Mouse (Mus musculus) erythroblast, embryonic 14.5 days (primary cell): ENCODE data around the gene Lcn5.

Source experiments
- GATA1 ChIP-seq: IDR thresholded peaks from 2 replicates; pipeline ENCODE4 v1.6.1; 2012; ENCODE audit warnings: low read length, inconsistent platforms, mixed read lengths
- TAL1 ChIP-seq: IDR thresholded peaks from 3 replicates; pipeline ENCODE4 v1.6.1; 2012; ENCODE audit warnings: low read length, inconsistent platforms, mixed read lengths

DNA sequence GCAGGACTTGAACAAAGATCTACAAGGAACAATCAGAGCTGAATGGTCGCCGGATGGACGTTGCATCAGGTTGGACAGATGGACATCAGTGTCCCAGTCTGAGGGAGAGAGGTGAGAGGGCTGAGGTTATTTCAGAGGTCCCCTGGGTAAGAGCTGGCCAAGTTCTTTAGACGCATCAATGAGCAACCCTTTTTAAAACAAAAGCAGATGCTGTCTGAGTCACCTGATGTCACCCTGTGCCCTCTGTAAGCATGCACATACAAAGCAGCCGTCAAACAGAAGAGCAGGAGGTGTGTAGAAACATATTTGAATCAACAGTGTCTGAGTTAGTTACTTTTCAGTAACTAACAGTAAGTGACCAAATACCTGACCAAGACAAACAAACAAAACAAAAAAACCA, 6.4 kb downstream of the Lcn5 start:
- TF ChIP-seq GATA1 (no peak), TAL1 (no peak)
